Mouse (Mus musculus): Measurements from ENCODE around the gene Gsdma.

- TF ChIP-seq TAL1 (IDR thresholded peaks at IDR 0.05; ENCODE audit: low read length), result no peak
- no peak for TF ChIP-seq GATA1 (IDR thresholded peaks at IDR 0.05; ENCODE audit: low read length)
Measured at GRCm38 (mm10) chr11:98708282-98708956, 44.3 kb downstream of the Gsdma start.

Data from erythroblast, embryonic 14.5 days (primary cell).